Mouse (Mus musculus) C2C12 (cell line): ENCODE data around the gene Ipmk. TPM values are rescaled to one million over a fixed set of nuclear protein-coding genes. Genes with fewer than 3 reads are reported as not detected.

Source experiments
- H3K27me3 ChIP-seq: one replicate; pipeline ENCODE4 v1.6.1; 2011; ENCODE audit not compliant: control insufficient read depth, insufficient read depth, insufficient read length
- H3K36me3 ChIP-seq: one replicate; pipeline ENCODE4 v1.6.1; 2011; ENCODE audit not compliant: control insufficient read depth, insufficient read depth
- H3K4me3 ChIP-seq: one replicate; pipeline ENCODE4 v1.5.1; 2011; ENCODE audit warnings: mild to moderate bottlenecking, control low read depth; ENCODE audit not compliant: poor library complexity, insufficient read depth, severe bottlenecking
- H3K79me2 ChIP-seq: one replicate; pipeline ENCODE4 v1.6.1; 2011; ENCODE audit not compliant: control insufficient read depth, insufficient read depth
- H3K79me3 ChIP-seq: one replicate; pipeline ENCODE4 v1.6.1; 2011; ENCODE audit warnings: low read depth, control low read depth
- H3ac ChIP-seq: one replicate; pipeline ENCODE3; 2011; ENCODE audit warnings: low read depth; ENCODE audit not compliant: control insufficient read depth, insufficient read length
- CEBPB ChIP-seq: IDR thresholded peaks from one replicate; pipeline ENCODE4 v1.6.1; 2011; ENCODE audit warnings: low read depth, mild to moderate bottlenecking, control low read depth, moderate library complexity
- CTCF ChIP-seq: IDR thresholded peaks from one replicate; pipeline ENCODE4 v1.5.1; 2011; ENCODE audit not compliant: control insufficient read depth, insufficient read depth, insufficient read length
- FOSL1 ChIP-seq: IDR thresholded peaks from one replicate; pipeline ENCODE4 v1.8.0; 2011; ENCODE audit warnings: mild to moderate bottlenecking, low read length; ENCODE audit not compliant: poor library complexity, insufficient read depth, severe bottlenecking
- MAX ChIP-seq: IDR thresholded peaks from one replicate; pipeline ENCODE4 v1.6.1; 2011; ENCODE audit warnings: mild to moderate bottlenecking, control low read depth
- MYOD1 ChIP-seq: IDR thresholded peaks from one replicate; pipeline ENCODE4 v1.6.1; 2011; ENCODE audit warnings: low read depth; ENCODE audit not compliant: control insufficient read depth, insufficient read length
- MYOG ChIP-seq: IDR thresholded peaks from one replicate; pipeline ENCODE4 v1.6.1; 2011; ENCODE audit not compliant: control insufficient read depth, insufficient read length; ENCODE audit errors: extremely low read depth
- USF1 ChIP-seq: IDR thresholded peaks from one replicate; pipeline ENCODE4 v1.6.1; 2011; ENCODE audit warnings: low read depth, mild to moderate bottlenecking, control low read depth, moderate library complexity
- polyA plus RNA-seq: library from polyadenylated mRNA; unstranded; fragments of >200 nt; fragmentation: generic; extraction: Trizol; gene quantifications from one replicate; pipeline ENCODE4 v1.2.1, GENCODE M21; 2012; ENCODE audit warnings: missing spikeins

Gene Ipmk
- polyA plus RNA-seq, 1 experiment: 9.2 TPM

- TF ChIP-seq MAX: no peak
- no peak for TF ChIP-seq MYOD1
- no peak for TF ChIP-seq USF1
- no peak for TF ChIP-seq CTCF
- no peak for TF ChIP-seq MYOG
- no peak for TF ChIP-seq FOSL1
- TF ChIP-seq CEBPB: no peak
- Histone ChIP-seq H3K27me3 (no peaks in the 10 kb centered on the region), H3K79me2 (peaks cover 86% of the 10 kb centered on the region), H3K4me3 (no peak overlapping the region), H3K36me3 (peaks cover 19% of the 10 kb centered on the region), H3ac (no peak overlapping the region), H3K79me3 (peaks cover 54% of the 10 kb centered on the region)
Observed at GRCm38 (mm10) chr10:71351301-71351700, 3.7 kb downstream of the Ipmk start.

- Histone ChIP-seq H3K36me3 (peaks cover 28% of the 10 kb centered on the region), H3ac (no peak overlapping the region), H3K4me3 (no peak overlapping the region), H3K27me3 (no peaks in the 10 kb centered on the region), H3K79me2 (peaks cover 99% of the 10 kb centered on the region), H3K79me3 (peaks cover 70% of the 10 kb centered on the region)
- TF ChIP-seq CTCF: no peak
- no peak for TF ChIP-seq MYOD1
- TF ChIP-seq FOSL1: no peak
- no peak for TF ChIP-seq USF1
- TF ChIP-seq MAX: no peak
Observed at GRCm38 (mm10) chr10:71353850-71354249, 6.3 kb downstream of the Ipmk start.

- peaks cover 68% of the 10 kb centered on the region for H3K79me3 ChIP-seq
- TF ChIP-seq CEBPB (no peak), CTCF (no peak), MYOD1 (no peak), MAX (no peak), FOSL1 (no peak), USF1 (no peak), MYOG (no peak)
- no peaks in the 10 kb centered on the region for H3K27me3 ChIP-seq
- no peak overlapping the region for H3ac ChIP-seq
- no peak overlapping the region for H3K4me3 ChIP-seq
- peaks cover 99% of the 10 kb centered on the region for H3K79me2 ChIP-seq
- H3K36me3 ChIP-seq: peaks cover 28% of the 10 kb centered on the region
Observed at GRCm38 (mm10) chr10:71354947-71355346, 7.4 kb downstream of the Ipmk start.

GRCm38 (mm10) chr10:71361044-71361443 is 13.5 kb downstream of the Ipmk start:
- Histone ChIP-seq H3ac (no peak overlapping the region), H3K4me3 (no peak overlapping the region), H3K36me3 (peaks cover 21% of the 10 kb centered on the region), H3K27me3 (no peaks in the 10 kb centered on the region), H3K79me2 (peaks cover 88% of the 10 kb centered on the region), H3K79me3 (peaks cover 52% of the 10 kb centered on the region)
- no peak for TF ChIP-seq MAX
- no peak for TF ChIP-seq MYOG

- Histone ChIP-seq H3ac (no peak overlapping the region), H3K27me3 (no peaks in the 10 kb centered on the region), H3K36me3 (peaks cover 25% of the 10 kb centered on the region), H3K79me2 (peaks cover 89% of the 10 kb centered on the region), H3K79me3 (peaks cover 52% of the 10 kb centered on the region), H3K4me3 (no peak overlapping the region)
- TF ChIP-seq CEBPB (peak; percentile 22), MAX (no peak), FOSL1 (no peak)
Observed at GRCm38 (mm10) chr10:71361836-71362562, 14.4 kb downstream of the Ipmk start.

- TF ChIP-seq MAX (no peak), USF1 (peak; percentile 10)
- Histone ChIP-seq H3K36me3 (peaks cover 22% of the 10 kb centered on the region), H3K27me3 (no peaks in the 10 kb centered on the region), H3ac (peak overlapping the region; percentile 27), H3K79me3 (peaks cover 39% of the 10 kb centered on the region), H3K4me3 (no peak overlapping the region), H3K79me2 (peaks cover 75% of the 10 kb centered on the region)
Observed at GRCm38 (mm10) chr10:71363440-71363839, 15.9 kb downstream of the Ipmk start.
